Mouse (Mus musculus): ENCODE measurements around the gene Ticrr. TPM values are rescaled to one million over a fixed set of nuclear protein-coding genes. Genes with fewer than 3 reads are reported as not detected.

Ticrr gene
- total and polyA plus RNA-seq, 3 experiments: 13.1 to 74.3 (median 21.3) TPM

- ATAC-seq (ENCODE audit: extremely low read depth, insufficient number of reproducible peaks, low FRiP score, poor library complexity, severe bottlenecking): no peak
- no peaks in the 10 kb centered on the region for H3K4me1 ChIP-seq (ENCODE audit: insufficient read depth, low read depth, low read length)
- no peak for TF ChIP-seq GATA1 (IDR thresholded peaks at IDR 0.05; ENCODE audit: borderline replicate concordance, low read length)
- TF ChIP-seq TAL1 (conservative IDR thresholded peaks at IDR 0.05; ENCODE audit: low read depth, low read length): no peak
- no peak for TF ChIP-seq CTCF (IDR thresholded peaks at IDR 0.05; ENCODE audit: low read depth, low read length)
- no peak for TF ChIP-seq POLR2AphosphoS5 (IDR thresholded peaks at IDR 0.05; ENCODE audit: insufficient replicate concordance, low read depth, low read length)
- no peak for TF ChIP-seq GATA2 (IDR thresholded peaks at IDR 0.05; ENCODE audit: borderline replicate concordance, low read depth, low read length)
- H3K36me3 ChIP-seq (replicated peaks): no peaks in the 10 kb centered on the region
- H3K27me3 ChIP-seq (ENCODE audit: insufficient read depth, low read length): peaks cover 16% of the 10 kb centered on the region
- H3K9me3 ChIP-seq (replicated peaks): no peaks in the 10 kb centered on the region
- DNase-seq (ENCODE audit: low spot score): no peak
- H3K4me3 ChIP-seq (ENCODE audit: low read depth, low read length): no peak within 1 kb of the TSS
These were observed 42.6 kb upstream of the Ticrr start, which contains the start of gene Rhcg for GRCm38 (mm10) chr7:79617418-79617817. Gene Rhcg, minus strand, starts transcription at chr7:79617657.

GRCm38 (mm10) chr7:79619493-79619892 lies 40.5 kb upstream of the Ticrr start:
- H3K4me3 ChIP-seq (ENCODE audit: low read depth, low read length): no peak overlapping the region
- H3K36me3 ChIP-seq (replicated peaks): no peaks in the 10 kb centered on the region
- no peaks in the 10 kb centered on the region for H3K9me3 ChIP-seq (replicated peaks)
- ATAC-seq (ENCODE audit: extremely low read depth, insufficient number of reproducible peaks, low FRiP score, poor library complexity, severe bottlenecking) (no peak), DNase-seq (ENCODE audit: low spot score) (no peak)
- H3K4me1 ChIP-seq (ENCODE audit: insufficient read depth, low read depth, low read length): no peaks in the 10 kb centered on the region
- TF ChIP-seq GATA2 (IDR thresholded peaks at IDR 0.05; ENCODE audit: borderline replicate concordance, low read depth, low read length) (no peak), POLR2AphosphoS5 (IDR thresholded peaks at IDR 0.05; ENCODE audit: insufficient replicate concordance, low read depth, low read length) (no peak), TAL1 (conservative IDR thresholded peaks at IDR 0.05; ENCODE audit: low read depth, low read length) (no peak), CTCF (IDR thresholded peaks at IDR 0.05; ENCODE audit: low read depth, low read length) (no peak)
- peaks cover 10% of the 10 kb centered on the region for H3K27me3 ChIP-seq (ENCODE audit: insufficient read depth, low read length)

- no peaks in the 10 kb centered on the region; the same call in 1 of the 2 replicates for H3K27me3 ChIP-seq (ENCODE audit: insufficient read depth, low read length)
- ATAC-seq (ENCODE audit: extremely low read depth, insufficient number of reproducible peaks, low FRiP score, poor library complexity, severe bottlenecking) (no peak), DNase-seq (ENCODE audit: low spot score) (no peak)
- no peaks in the 10 kb centered on the region for H3K36me3 ChIP-seq (replicated peaks)
- no peak overlapping the region for H3K4me3 ChIP-seq (ENCODE audit: low read depth, low read length)
- H3K9me3 ChIP-seq (replicated peaks): no peaks in the 10 kb centered on the region
- TF ChIP-seq TAL1 (conservative IDR thresholded peaks at IDR 0.05; ENCODE audit: low read depth, low read length): no peak
- no peak for TF ChIP-seq POLR2AphosphoS5 (IDR thresholded peaks at IDR 0.05; ENCODE audit: insufficient replicate concordance, low read depth, low read length)
- no peak for TF ChIP-seq GATA2 (IDR thresholded peaks at IDR 0.05; ENCODE audit: borderline replicate concordance, low read depth, low read length)
- no peak for TF ChIP-seq CTCF (IDR thresholded peaks at IDR 0.05; ENCODE audit: low read depth, low read length)
- TF ChIP-seq GATA1 (IDR thresholded peaks at IDR 0.05; ENCODE audit: borderline replicate concordance, low read length): no peak
- no peaks in the 10 kb centered on the region for H3K4me1 ChIP-seq (ENCODE audit: insufficient read depth, low read depth, low read length)
These were observed 36.9 kb upstream of the Ticrr start for GRCm38 (mm10) chr7:79623086-79623485.

GRCm38 (mm10) chr7:79626170-79626569 lies 33.8 kb upstream of the Ticrr start:
- Histone ChIP-seq H3K9me3 (replicated peaks) (no peaks in the 10 kb centered on the region), H3K4me3 (ENCODE audit: low read depth, low read length) (no peak overlapping the region), H3K4me1 (ENCODE audit: insufficient read depth, low read depth, low read length) (no peaks in the 10 kb centered on the region), H3K27me3 (ENCODE audit: insufficient read depth, low read length) (peaks cover 16% of the 10 kb centered on the region), H3K36me3 (replicated peaks) (no peaks in the 10 kb centered on the region)
- no peak for ATAC-seq (ENCODE audit: extremely low read depth, insufficient number of reproducible peaks, low FRiP score, poor library complexity, severe bottlenecking)
- TF ChIP-seq TAL1 (conservative IDR thresholded peaks at IDR 0.05; ENCODE audit: low read depth, low read length): no peak
- TF ChIP-seq GATA2 (IDR thresholded peaks at IDR 0.05; ENCODE audit: borderline replicate concordance, low read depth, low read length): no peak
- no peak for TF ChIP-seq GATA1 (IDR thresholded peaks at IDR 0.05; ENCODE audit: borderline replicate concordance, low read length)
- TF ChIP-seq CTCF (IDR thresholded peaks at IDR 0.05; ENCODE audit: low read depth, low read length): no peak
- no peak for TF ChIP-seq POLR2AphosphoS5 (IDR thresholded peaks at IDR 0.05; ENCODE audit: insufficient replicate concordance, low read depth, low read length)
- no peak for DNase-seq (ENCODE audit: low spot score)

- Histone ChIP-seq H3K4me3 (ENCODE audit: low read depth, low read length) (no peak overlapping the region), H3K4me1 (ENCODE audit: insufficient read depth, low read depth, low read length) (no peaks in the 10 kb centered on the region), H3K36me3 (replicated peaks) (no peaks in the 10 kb centered on the region), H3K27me3 (ENCODE audit: insufficient read depth, low read length) (peaks cover 28% of the 10 kb centered on the region), H3K9me3 (replicated peaks) (no peaks in the 10 kb centered on the region)
- TF ChIP-seq TAL1 (conservative IDR thresholded peaks at IDR 0.05; ENCODE audit: low read depth, low read length): no peak
- TF ChIP-seq GATA1 (IDR thresholded peaks at IDR 0.05; ENCODE audit: borderline replicate concordance, low read length): no peak
- DNase-seq (ENCODE audit: low spot score) (no peak), ATAC-seq (ENCODE audit: extremely low read depth, insufficient number of reproducible peaks, low FRiP score, poor library complexity, severe bottlenecking) (no peak)
These were observed 31.6 kb upstream of the Ticrr start for GRCm38 (mm10) chr7:79628271-79628913.

- ATAC-seq (ENCODE audit: extremely low read depth, insufficient number of reproducible peaks, low FRiP score, poor library complexity, severe bottlenecking) (no peak), DNase-seq (ENCODE audit: low spot score) (no peak)
- no peaks in the 10 kb centered on the region for H3K9me3 ChIP-seq (replicated peaks)
- no peak overlapping the region for H3K4me3 ChIP-seq (ENCODE audit: low read depth, low read length)
- H3K4me1 ChIP-seq (ENCODE audit: insufficient read depth, low read depth, low read length): no peaks in the 10 kb centered on the region
- TF ChIP-seq CTCF (IDR thresholded peaks at IDR 0.05; ENCODE audit: low read depth, low read length) (no peak), GATA2 (IDR thresholded peaks at IDR 0.05; ENCODE audit: borderline replicate concordance, low read depth, low read length) (no peak), POLR2AphosphoS5 (IDR thresholded peaks at IDR 0.05; ENCODE audit: insufficient replicate concordance, low read depth, low read length) (no peak), TAL1 (conservative IDR thresholded peaks at IDR 0.05; ENCODE audit: low read depth, low read length) (no peak), GATA1 (IDR thresholded peaks at IDR 0.05; ENCODE audit: borderline replicate concordance, low read length) (no peak)
- no peaks in the 10 kb centered on the region for H3K36me3 ChIP-seq (replicated peaks)
- H3K27me3 ChIP-seq (ENCODE audit: insufficient read depth, low read length): peaks cover 31% of the 10 kb centered on the region
These were observed 28.1 kb upstream of the Ticrr start for GRCm38 (mm10) chr7:79631773-79632348.

Data from G1E (cell line).